Mouse (Mus musculus): Measurements from ENCODE around the gene Cfap77. TPM values are rescaled to one million over a fixed set of nuclear protein-coding genes. Genes with fewer than 3 reads are reported as not detected.

The Cfap77 gene
- total RNA-seq, 2 experiments from 2014 or later = 0.27 TPM; not detected in 1

DNA sequence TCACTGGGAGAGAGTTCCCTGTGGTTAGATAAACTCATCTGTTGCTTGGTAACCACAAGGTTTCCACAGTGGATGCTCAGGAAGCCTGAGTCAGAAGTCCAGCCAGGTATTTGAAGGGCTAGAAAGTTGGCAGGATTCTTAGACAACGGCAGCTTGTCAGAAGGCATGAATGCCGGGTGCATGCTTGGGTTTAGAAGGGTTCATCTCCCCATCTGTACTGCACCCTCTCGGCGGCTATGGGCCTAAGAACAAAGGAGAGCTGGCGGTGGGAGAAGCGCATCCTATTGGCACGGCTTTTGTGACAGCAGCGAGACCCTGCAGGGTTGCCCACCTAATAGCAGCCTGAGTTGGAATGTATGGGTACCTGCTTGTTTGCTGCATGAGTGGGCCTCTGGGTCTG lies 152.6 kb downstream of the Cfap77 start:
- no peak for DNase-seq

DNA sequence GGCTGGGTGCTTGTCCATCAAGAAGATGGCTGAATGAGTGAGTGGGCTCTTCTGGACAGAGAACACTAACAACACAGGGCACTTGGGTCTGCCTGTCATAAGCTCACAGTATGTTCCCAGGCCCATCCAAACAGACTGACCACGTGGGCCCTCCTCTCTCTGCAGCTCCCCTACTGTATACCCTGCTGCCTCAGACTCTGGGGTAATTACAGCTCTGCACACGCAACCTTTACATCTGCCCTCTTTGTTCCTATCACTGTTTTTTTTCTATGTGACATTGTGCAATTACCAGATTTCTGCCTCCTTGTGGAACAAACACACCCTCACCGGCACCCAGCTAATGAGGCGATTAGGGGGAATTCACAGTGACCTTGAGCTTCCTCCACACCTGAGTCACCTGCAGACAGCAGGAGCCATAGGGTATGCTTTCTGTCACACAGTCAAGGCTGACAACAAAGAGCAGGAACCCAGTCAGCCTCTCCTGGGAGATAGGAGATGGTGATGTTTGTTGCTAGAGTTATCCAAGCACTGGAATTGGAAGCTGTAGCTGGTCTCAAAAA lies 157.4 kb downstream of the Cfap77 start:
- no peak for DNase-seq

DNA sequence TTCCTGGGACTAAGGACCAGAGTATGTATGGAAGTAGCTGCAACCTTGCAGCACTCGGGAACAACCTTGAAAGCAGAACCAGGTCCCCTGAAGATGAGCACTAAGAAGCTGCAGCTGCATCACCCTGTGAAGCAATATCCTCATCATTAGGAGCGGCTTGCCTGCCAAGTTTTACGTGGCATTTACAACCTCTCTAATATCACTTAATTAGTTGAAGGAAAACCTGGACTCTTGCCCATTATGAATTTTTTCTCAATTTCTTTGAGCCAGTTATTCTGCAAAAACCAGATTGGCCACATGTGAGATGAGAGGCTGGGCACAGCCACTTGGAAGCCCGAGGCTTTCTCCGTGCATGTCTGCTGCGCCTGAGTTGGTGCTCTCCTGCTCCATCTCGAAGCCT lies 159.0 kb downstream of the Cfap77 start:
- DNase-seq = no peak

DNA sequence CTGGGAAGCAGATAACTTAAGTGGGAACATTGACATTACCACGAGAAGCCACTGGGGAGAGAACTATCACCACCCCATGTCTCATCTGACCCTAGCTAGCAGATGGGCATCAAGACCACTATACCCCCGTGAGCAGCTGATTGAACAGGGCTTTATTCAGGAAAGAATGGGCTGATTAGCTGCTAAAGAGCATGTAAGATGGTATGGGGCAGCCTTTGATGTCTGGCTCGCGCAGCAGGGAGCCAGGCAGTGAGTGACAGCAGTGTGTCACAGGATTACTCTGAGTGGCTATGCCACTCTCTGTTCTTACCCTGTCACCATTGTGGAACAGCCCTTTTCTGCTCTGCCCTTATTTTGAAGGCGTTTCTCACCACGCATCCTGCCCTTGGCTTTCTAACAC lies 161.3 kb downstream of the Cfap77 start:
- no peak for DNase-seq

DNA sequence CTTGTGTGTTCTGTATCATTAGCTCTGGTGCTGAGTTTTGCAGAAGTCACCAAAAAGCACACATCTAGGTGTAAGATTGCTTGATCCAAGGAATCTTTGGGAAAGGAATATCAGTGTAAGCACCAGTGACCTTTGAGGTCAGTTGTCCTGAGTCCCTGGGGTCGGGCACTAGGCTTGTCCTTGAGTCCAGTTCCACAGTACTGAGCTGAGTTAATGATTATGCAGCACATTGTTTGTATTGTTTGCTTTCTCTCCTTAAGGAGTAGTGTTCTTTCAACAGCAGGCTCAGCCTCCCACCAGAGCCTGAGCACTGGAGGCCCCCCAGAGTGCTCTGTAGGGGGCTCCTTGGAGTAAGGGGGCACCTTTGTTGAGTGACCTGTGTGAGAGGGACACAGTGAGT lies 162.1 kb downstream of the Cfap77 start:
- no peak for DNase-seq

DNA sequence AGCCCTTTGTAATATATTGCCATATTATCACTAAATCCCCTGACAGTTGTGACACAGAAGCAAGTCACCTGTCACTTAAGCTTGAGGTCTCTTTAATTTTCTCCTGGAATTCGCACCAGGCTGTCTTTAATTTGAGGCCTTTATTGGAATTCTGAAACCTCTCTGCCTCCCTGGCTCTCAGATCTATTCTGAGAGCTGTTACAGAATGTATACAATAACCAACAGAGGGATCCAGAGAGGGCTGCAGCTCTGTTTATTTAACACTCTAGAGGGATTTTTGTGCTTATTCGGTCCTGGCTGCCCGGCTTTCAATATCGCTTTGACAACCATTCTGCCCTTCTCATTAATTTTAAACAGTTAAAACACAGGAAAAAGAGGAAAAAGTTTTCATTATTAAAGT lies 170.0 kb downstream of the Cfap77 start:
- no peak for DNase-seq

DNA sequence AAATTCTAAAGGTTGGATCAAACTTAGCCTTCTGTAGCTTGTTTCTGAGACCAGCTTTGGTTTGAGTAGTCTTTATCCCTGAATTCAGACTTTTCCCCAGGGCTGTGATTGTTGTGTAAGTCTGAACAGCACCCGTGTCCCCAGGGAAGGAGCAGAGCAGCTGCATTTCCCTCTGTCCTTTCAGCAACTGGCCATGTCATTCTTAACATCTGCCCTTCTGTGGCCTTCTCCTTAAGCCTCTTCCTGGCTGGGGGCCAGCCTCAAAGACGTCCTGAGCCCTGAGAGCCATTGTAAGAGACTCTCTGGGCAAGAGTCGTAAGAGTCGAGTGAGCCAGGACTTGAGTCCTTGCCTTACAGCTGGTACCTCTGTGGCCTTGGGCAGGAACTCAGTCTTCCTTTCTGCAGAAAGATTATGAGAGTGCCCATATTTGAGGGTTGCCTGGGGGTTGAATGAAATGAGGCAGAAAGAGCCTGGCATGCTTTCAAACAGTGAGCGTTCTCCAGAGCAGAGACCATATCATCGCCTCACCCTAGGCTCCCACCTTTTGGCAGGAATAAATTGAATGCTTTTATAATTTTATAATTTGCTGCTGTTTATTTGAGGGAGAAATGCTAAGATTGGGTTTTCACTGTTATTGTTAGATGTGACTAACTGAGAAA lies 171.9 kb downstream of the Cfap77 start:
- DNase-seq = no peak

DNA sequence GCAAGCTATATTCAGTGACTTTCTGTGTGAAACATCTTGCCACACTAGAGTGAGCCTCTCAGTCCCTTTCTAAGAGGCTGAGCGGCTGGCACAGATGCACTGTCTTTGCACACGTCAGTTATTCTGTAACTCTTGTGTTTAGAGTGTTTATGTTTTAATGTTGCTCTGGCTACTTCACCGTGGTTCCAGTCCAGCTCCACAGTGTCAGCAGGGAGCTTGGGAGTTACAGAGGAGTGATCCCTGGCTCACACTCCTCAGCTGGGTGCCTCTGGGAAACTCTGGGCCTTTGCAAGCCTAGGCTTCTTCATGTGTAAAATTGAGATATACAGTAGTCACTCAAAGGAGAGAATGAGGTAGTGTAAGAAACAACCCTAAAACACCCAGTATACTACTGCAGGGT lies 172.8 kb downstream of the Cfap77 start:
- no peak for DNase-seq

DNA sequence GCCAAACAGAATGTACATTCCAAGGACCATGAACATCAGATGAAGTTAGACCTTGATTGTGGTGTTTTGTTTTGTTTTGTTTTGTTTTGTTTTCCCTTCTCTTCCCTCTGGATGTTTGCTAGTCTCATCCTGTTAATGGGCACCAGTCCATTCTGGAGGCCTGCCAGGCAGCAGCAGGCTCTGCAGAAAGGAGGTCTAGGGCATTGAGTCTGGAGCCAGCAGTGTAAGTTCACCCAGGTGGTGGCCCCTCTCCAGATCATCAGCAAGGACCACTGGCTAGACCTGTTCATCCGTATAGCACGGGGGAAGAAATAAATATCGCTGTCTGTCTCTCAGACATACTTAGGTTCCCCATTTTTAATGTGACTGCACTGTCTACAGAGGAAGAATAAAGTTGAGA lies 173.6 kb downstream of the Cfap77 start:
- peak; percentile 27 for DNase-seq

Other genes with a start within 250 kb of the Cfap77 start
- gene Gtf3c4, start 214.7 kb downstream of the Cfap77 start, total RNA-seq (2021) = 10 to 100 TPM; 23.2 to 26.7 TPM
- gene Ddx31, start 214.7 kb downstream of the Cfap77 start, total RNA-seq (2021) = 1 to 10 TPM; 5.5 to 6.1 TPM
- gene Barhl1, start 138.4 kb downstream of the Cfap77 start, total RNA-seq (2021) = not detected
- gene Ttf1, start 5.2 kb upstream of the Cfap77 start, total RNA-seq (2021) = 1 to 10 TPM; 6.1 to 6.3 TPM
- gene Setx, start 69.1 kb upstream of the Cfap77 start, total RNA-seq (2021) = 10 to 100 TPM; 37.5 to 39.8 TPM
- 1 to 10 TPM; 1.7 to 1.8 TPM for gene Ntng2, start 197.9 kb upstream of the Cfap77 start, total RNA-seq (2021)

Measured in heart, postnatal 4 days (tissue).